Mouse (Mus musculus) liver, embryonic 14.5 days (tissue): ENCODE results near the gene Acvr1.

Experiments used
- CTCF ChIP-seq: IDR thresholded peaks from 2 replicates; pipeline ENCODE4 v1.5.1; 2016; ENCODE audit warnings: antibody characterized with exemption, low read depth, control low read depth
- EP300 ChIP-seq: IDR thresholded peaks from 2 replicates; pipeline ENCODE4 v1.6.1; 2016; ENCODE audit warnings: antibody characterized with exemption, low read depth

GRCm38 (mm10) chr2:58478144-58478543 lies 88.8 kb downstream of the Acvr1 start:
- no peak for TF ChIP-seq EP300
- no peak for TF ChIP-seq CTCF
